Mouse (Mus musculus): ENCODE measurements around the gene Sema5b. TPM values are rescaled to one million over a fixed set of nuclear protein-coding genes. Genes with fewer than 3 reads are reported as not detected.

The Sema5b gene
- total and polyA plus RNA-seq, 3 experiments = not detected

GRCm38 (mm10) chr16:35598802-35599201 lies 57.9 kb downstream of the Sema5b start:
- no peaks in the 10 kb centered on the region for H3K9me3 ChIP-seq (replicated peaks; ENCODE audit: insufficient read depth, low read length)
- TF ChIP-seq ZNF384 (IDR thresholded peaks at IDR 0.05; ENCODE audit: low read depth, low read length) = no peak
- no peak for TF ChIP-seq POLR2A (IDR thresholded peaks at IDR 0.05; ENCODE audit: control insufficient read depth in 1 of 2, insufficient read depth in 1 of 2, low read depth in 1 of 2, low read length in 2 of 2, poor library complexity in 1 of 2)
- TF ChIP-seq MAX (IDR thresholded peaks at IDR 0.05; ENCODE audit: low read length) = no peak
- TF ChIP-seq NRF1 (IDR thresholded peaks at IDR 0.05; ENCODE audit: insufficient read depth, low read depth, low read length, poor library complexity, severe bottlenecking) = no peak
- TF ChIP-seq TAL1 (IDR thresholded peaks at IDR 0.05; ENCODE audit: low read length) = no peak
- no peak for TF ChIP-seq UBTF (IDR thresholded peaks at IDR 0.05; ENCODE audit: borderline replicate concordance, insufficient read depth, low read depth, low read length)
- no peak for TF ChIP-seq ZKSCAN1 (IDR thresholded peaks at IDR 0.05; ENCODE audit: low read depth, low read length)
- TF ChIP-seq EP300 (IDR thresholded peaks at IDR 0.05; ENCODE audit: low read depth in 1 of 2, low read length in 2 of 2) = no peak
- TF ChIP-seq POLR2AphosphoS2 (IDR thresholded peaks at IDR 0.05; ENCODE audit: low read length) = no peak
- TF ChIP-seq POLR2AphosphoS5 (IDR thresholded peaks at IDR 0.05; ENCODE audit: borderline replicate concordance, low read depth, low read length) = no peak
- no peak for TF ChIP-seq GATA1 (IDR thresholded peaks at IDR 0.05; ENCODE audit: low read depth, low read length)
- TF ChIP-seq USF1 (IDR thresholded peaks at IDR 0.05; ENCODE audit: low read depth, low read length) = no peak
- no peak for TF ChIP-seq BHLHE40 (IDR thresholded peaks at IDR 0.05; ENCODE audit: borderline replicate concordance, low read depth, low read length)
- TF ChIP-seq CHD1 (IDR thresholded peaks at IDR 0.05; ENCODE audit: low read depth, low read length) = no peak
- no peak for TF ChIP-seq SIN3A (IDR thresholded peaks at IDR 0.05; ENCODE audit: low read length)
- no peak for DNase-seq (ENCODE audit: low read depth, low spot score)
- H3K4me1 ChIP-seq (ENCODE audit: control insufficient read depth in 1 of 2, insufficient read depth in 2 of 2, low read length in 2 of 2) = no peaks in the 10 kb centered on the region
- H3K79me2 ChIP-seq (ENCODE audit: control insufficient read depth, insufficient read depth, low read length, poor library complexity) = no peaks in the 10 kb centered on the region
- no peak overlapping the region for H3K27ac ChIP-seq (ENCODE audit: control insufficient read depth, low read depth, low read length)
- H3K9ac ChIP-seq (ENCODE audit: control insufficient read depth, low read depth, low read length, poor library complexity, severe bottlenecking) = no peak overlapping the region
- H3K36me3 ChIP-seq (ENCODE audit: control insufficient read depth in 1 of 2, insufficient read depth in 2 of 2, low read length in 2 of 2) = no peaks in the 10 kb centered on the region
- no peaks in the 10 kb centered on the region for H3K27me3 ChIP-seq (ENCODE audit: control insufficient read depth in 1 of 2, insufficient read depth in 2 of 2, low read length in 2 of 2)
- no peak overlapping the region for H3K4me3 ChIP-seq (ENCODE audit: control insufficient read depth in 1 of 2, insufficient read depth in 1 of 2, low read depth in 2 of 2, low read length in 2 of 2)

GRCm38 (mm10) chr16:35600282-35600681 lies 59.3 kb downstream of the Sema5b start:
- no peaks in the 10 kb centered on the region for H3K4me1 ChIP-seq (ENCODE audit: control insufficient read depth in 1 of 2, insufficient read depth in 2 of 2, low read length in 2 of 2)
- no peaks in the 10 kb centered on the region for H3K36me3 ChIP-seq (ENCODE audit: control insufficient read depth in 1 of 2, insufficient read depth in 2 of 2, low read length in 2 of 2)
- no peak for DNase-seq (ENCODE audit: low read depth, low spot score)
- no peaks in the 10 kb centered on the region for H3K27me3 ChIP-seq (ENCODE audit: control insufficient read depth in 1 of 2, insufficient read depth in 2 of 2, low read length in 2 of 2)
- no peak overlapping the region for H3K27ac ChIP-seq (ENCODE audit: control insufficient read depth, low read depth, low read length)
- H3K4me3 ChIP-seq (ENCODE audit: control insufficient read depth in 1 of 2, insufficient read depth in 1 of 2, low read depth in 2 of 2, low read length in 2 of 2) = no peak overlapping the region
- TF ChIP-seq CHD1 (IDR thresholded peaks at IDR 0.05; ENCODE audit: low read depth, low read length) (no peak), RAD21 (IDR thresholded peaks at IDR 0.05; ENCODE audit: low read depth, low read length) (no peak), TAL1 (IDR thresholded peaks at IDR 0.05; ENCODE audit: low read length) (no peak), JUND (IDR thresholded peaks at IDR 0.05; ENCODE audit: low read depth, low read length) (no peak), GATA1 (IDR thresholded peaks at IDR 0.05; ENCODE audit: low read depth, low read length) (no peak), ZNF384 (IDR thresholded peaks at IDR 0.05; ENCODE audit: low read depth, low read length) (no peak), MYC (IDR thresholded peaks at IDR 0.05; ENCODE audit: low read depth, low read length) (no peak), UBTF (IDR thresholded peaks at IDR 0.05; ENCODE audit: borderline replicate concordance, insufficient read depth, low read depth, low read length) (no peak), USF2 (IDR thresholded peaks at IDR 0.05; ENCODE audit: borderline replicate concordance in 1 of 2, insufficient read depth in 1 of 2, low read depth in 1 of 2, low read length in 2 of 2) (no peak), EP300 (IDR thresholded peaks at IDR 0.05; ENCODE audit: low read depth in 1 of 2, low read length in 2 of 2) (no peak), ZKSCAN1 (IDR thresholded peaks at IDR 0.05; ENCODE audit: low read depth, low read length) (no peak), ELF1 (IDR thresholded peaks at IDR 0.05; ENCODE audit: low read depth, low read length) (no peak), TCF12 (IDR thresholded peaks at IDR 0.05; ENCODE audit: low read depth, low read length) (no peak), SMC3 (IDR thresholded peaks at IDR 0.05; ENCODE audit: low read depth, low read length) (no peak), NRF1 (IDR thresholded peaks at IDR 0.05; ENCODE audit: insufficient read depth, low read depth, low read length, poor library complexity, severe bottlenecking) (no peak), CHD2 (IDR thresholded peaks at IDR 0.05; ENCODE audit: low read length) (no peak), POLR2AphosphoS5 (IDR thresholded peaks at IDR 0.05; ENCODE audit: borderline replicate concordance, low read depth, low read length) (no peak), NELFE (IDR thresholded peaks at IDR 0.05; ENCODE audit: low read depth, low read length) (no peak), ZC3H11A (IDR thresholded peaks at IDR 0.05; ENCODE audit: low read depth, low read length) (no peak), MAX (IDR thresholded peaks at IDR 0.05; ENCODE audit: low read length) (no peak)
- no peaks in the 10 kb centered on the region for H3K9me3 ChIP-seq (replicated peaks; ENCODE audit: insufficient read depth, low read length)
- H3K9ac ChIP-seq (ENCODE audit: control insufficient read depth, low read depth, low read length, poor library complexity, severe bottlenecking) = no peak overlapping the region
- no peaks in the 10 kb centered on the region for H3K79me2 ChIP-seq (ENCODE audit: control insufficient read depth, insufficient read depth, low read length, poor library complexity)
